Mouse (Mus musculus) liver, embryonic 14.5 days (tissue): Measurements from ENCODE around the gene Clmp. TPM values are rescaled to one million over a fixed set of nuclear protein-coding genes. Genes with fewer than 3 reads are reported as not detected.
"Not testable (repeated sequence)": the region's sequence is repeated elsewhere in the genome, so short reads cannot be mapped to it uniquely, and the experiment has no call there.

ENCODE experiments used
- ATAC-seq: fragments of 200-750 bp; cut with Nextera tagmentation; 2 replicates; pipeline ENCODE4 v1.8.0; 2017; ENCODE audit warnings: moderate number of reproducible peaks, mild to moderate bottlenecking, moderate library complexity; ENCODE audit not compliant: insufficient read depth
- DNase-seq, 3 experiments: peaks; one replicate each; pipeline ENCODE4 v3.0.0-alpha.2; 2012 to 2013; ENCODE audit warnings: low read depth in 3 of 3, low spot score in 3 of 3
- H3K27ac ChIP-seq: fragments of 300-500 bp; sonication (generic); 2 replicates; pipeline ENCODE4 v1.5.1; 2014; ENCODE audit warnings: moderate library complexity, mild to moderate bottlenecking, control low read depth, inconsistent platforms
- H3K27me3 ChIP-seq: fragments of 300-500 bp; sonication (generic); 2 replicates; pipeline ENCODE4 v1.6.1; 2014; ENCODE audit warnings: mild to moderate bottlenecking, low read length, moderate library complexity; ENCODE audit not compliant: control insufficient read depth, insufficient read depth
- H3K36me3 ChIP-seq: fragments of 300-500 bp; sonication (generic); replicated peaks from 2 replicates; pipeline ENCODE4 v1.6.1; 2014; ENCODE audit warnings: low read depth; ENCODE audit not compliant: control insufficient read depth, insufficient read depth
- H3K4me1 ChIP-seq, 2 experiments: fragments of 200-500 bp in 1 of 2; fragments of 300-500 bp in 1 of 2; sonication (generic) in 1 of 2; replicated peaks; 2 replicates each; pipeline ENCODE4 v1.6.1; 2012 to 2014; ENCODE audit warnings: antibody characterized with exemption in 1 of 2, inconsistent platforms in 1 of 2, low read length in 1 of 2; ENCODE audit not compliant: control insufficient read depth in 2 of 2, insufficient read depth in 2 of 2
- H3K4me2 ChIP-seq: fragments of 300-500 bp; sonication (generic); 2 replicates; pipeline ENCODE4 v1.6.1; 2014; ENCODE audit warnings: low read depth, mild to moderate bottlenecking, control low read depth, moderate library complexity
- H3K4me3 ChIP-seq, 2 experiments: fragments of 200-500 bp in 1 of 2; fragments of 300-500 bp in 1 of 2; sonication (generic) in 1 of 2; 2 replicates each; pipeline ENCODE4 v1.5.1; 2012 to 2014; ENCODE audit warnings: low read depth in 2 of 2, low read length in 2 of 2, mild to moderate bottlenecking in 2 of 2, control low read depth in 1 of 2, inconsistent platforms in 1 of 2, moderate library complexity in 1 of 2; ENCODE audit not compliant: insufficient read depth in 1 of 2
- H3K9ac ChIP-seq: fragments of 300-500 bp; sonication (generic); replicated peaks from 2 replicates; pipeline ENCODE4 v1.6.1; 2014; ENCODE audit warnings: mild to moderate bottlenecking, control low read depth, moderate library complexity
- H3K9me3 ChIP-seq: fragments of 300-500 bp; sonication (generic); 2 replicates; pipeline ENCODE4 v1.6.1; 2016; ENCODE audit warnings: low read length, mixed read lengths; ENCODE audit not compliant: control insufficient read depth
- CTCF ChIP-seq: IDR thresholded peaks from 2 replicates; pipeline ENCODE4 v1.5.1; 2016; ENCODE audit warnings: antibody characterized with exemption, low read depth, control low read depth
- EP300 ChIP-seq: IDR thresholded peaks from 2 replicates; pipeline ENCODE4 v1.6.1; 2016; ENCODE audit warnings: antibody characterized with exemption, low read depth
- WGBS: fragments of 180-500 bp; shearing (Covaris S2); extraction: QIAGEN DNeasy Blood & Tissue Kit; methylation state at CpG from one replicate; pipeline ENCODE4 v1.1.7; 2014; ENCODE audit not compliant: insufficient replicate concordance; 5-methylcytosine and 5-hydroxymethylcytosine counted together
- polyA plus RNA-seq, 2 experiments: library from polyadenylated mRNA; depleted of rRNA in 1 of 2; stranded (reverse) in 1 of 2; unstranded in 1 of 2; fragments of >200 nt; fragmentation: Nextera tagmentation in 1 of 2; extraction: Ambion mirVana in 1 of 2; gene quantifications; 2 replicates each; pipeline versions ENCODE4 v1.2.1 to v1.2.3; 2012 to 2014

Clmp gene
- polyA plus RNA-seq, 2 experiments = 0.55 to 0.59 TPM

DNA sequence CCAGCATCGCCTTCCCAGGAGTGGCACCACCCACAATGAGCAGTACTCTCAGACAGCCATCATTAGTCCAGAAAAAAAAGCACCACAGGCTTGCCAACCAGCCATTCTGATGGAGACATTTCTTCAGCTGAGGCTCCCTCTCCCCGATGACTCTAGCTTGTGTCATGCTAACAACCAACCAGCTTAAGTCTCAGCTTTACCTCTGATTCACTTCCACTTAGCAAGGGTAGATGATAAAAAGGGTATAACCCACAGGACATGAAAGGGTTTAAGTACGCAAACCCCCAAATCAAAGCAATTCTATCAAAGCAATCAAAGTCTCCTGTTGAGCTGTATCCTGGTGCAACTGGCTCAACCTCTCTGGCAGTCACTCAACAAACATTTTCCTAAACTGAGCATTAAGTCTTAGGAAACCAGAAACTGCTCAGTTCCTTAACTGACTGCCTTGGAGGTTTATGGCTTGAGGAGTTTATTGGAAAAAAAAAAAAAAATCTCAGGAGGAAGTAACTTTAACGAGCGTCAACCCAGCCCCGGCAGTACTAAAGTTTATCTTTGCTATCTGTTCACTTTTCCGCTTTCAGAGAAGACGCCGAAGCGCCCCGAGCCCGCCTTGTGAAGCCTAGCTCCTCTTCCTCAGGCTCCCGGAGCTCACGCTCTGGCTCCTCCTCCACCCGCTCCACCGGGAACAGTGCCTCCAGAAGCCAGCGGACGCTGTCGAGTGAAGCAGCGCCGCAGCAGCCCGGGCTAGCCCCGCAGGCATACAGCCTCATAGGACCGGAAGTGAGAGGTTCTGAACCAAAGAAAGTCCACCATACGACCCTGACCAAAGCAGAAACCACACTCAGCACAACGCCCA is 96.2 kb downstream of the Clmp start:
- 0 out of 4 replicates have a peak overlapping the region, but pooled peaks of 1 of the 2 experiments have one; percentile 22 for H3K4me3 ChIP-seq
- H3K27ac ChIP-seq = no peak overlapping the region
- DNase-seq = no peak
- ATAC-seq = no peak
- H3K9ac ChIP-seq = no peak overlapping the region
- no peaks in the 10 kb centered on the region; the same call in 1 of the 2 replicates for H3K27me3 ChIP-seq
- H3K9me3 ChIP-seq = no peaks in the 10 kb centered on the region
- peak overlapping the region; percentile 48 for H3K4me2 ChIP-seq
- H3K36me3 ChIP-seq = no peaks in the 10 kb centered on the region
- peaks cover 3 to 12% of the 10 kb centered on the region in 2 experiments; a peak in 2 of 4 replicates for H3K4me1 ChIP-seq
- TF ChIP-seq EP300 (no peak), CTCF (no peak)
- WGBS = 9% methylated on average over 26 of the region's 26 CpGs

- Histone ChIP-seq H3K27me3 (no peaks in the 10 kb centered on the region; the same call in 1 of the 2 replicates), H3K4me3 (no peak overlapping the region), H3K9ac (no peak overlapping the region), H3K4me1 (peaks cover 3 to 12% of the 10 kb centered on the region in 2 experiments; a peak in 2 of 4 replicates), H3K27ac (no peak overlapping the region), H3K4me2 (peak overlapping the region; percentile 26), H3K36me3 (no peaks in the 10 kb centered on the region), H3K9me3 (no peaks in the 10 kb centered on the region)
- WGBS = 11% methylated on average over 13 of the region's 13 CpGs
- no peak for ATAC-seq
- TF ChIP-seq EP300 (no peak), CTCF (no peak)
- no peak for DNase-seq
These were observed 98.0 kb downstream of the Clmp start for GRCm38 (mm10) chr9:40783641-40784373.

- TF ChIP-seq EP300 = no peak
- TF ChIP-seq CTCF = no peak
- Histone ChIP-seq H3K9ac (no peak overlapping the region), H3K27me3 (no peaks in the 10 kb centered on the region; the same call in 1 of the 2 replicates), H3K4me3 (no peak overlapping the region), H3K9me3 (no peaks in the 10 kb centered on the region), H3K4me1 (peaks cover 3 to 12% of the 10 kb centered on the region in 2 experiments; a peak in 2 of 4 replicates), H3K27ac (no peak overlapping the region), H3K36me3 (no peaks in the 10 kb centered on the region), H3K4me2 (peak overlapping the region; percentile 26)
- 14% methylated on average over 9 of the region's 9 CpGs for WGBS
- no peak for DNase-seq
- no peak for ATAC-seq
These were observed 98.7 kb downstream of the Clmp start for GRCm38 (mm10) chr9:40784374-40784967.

DNA sequence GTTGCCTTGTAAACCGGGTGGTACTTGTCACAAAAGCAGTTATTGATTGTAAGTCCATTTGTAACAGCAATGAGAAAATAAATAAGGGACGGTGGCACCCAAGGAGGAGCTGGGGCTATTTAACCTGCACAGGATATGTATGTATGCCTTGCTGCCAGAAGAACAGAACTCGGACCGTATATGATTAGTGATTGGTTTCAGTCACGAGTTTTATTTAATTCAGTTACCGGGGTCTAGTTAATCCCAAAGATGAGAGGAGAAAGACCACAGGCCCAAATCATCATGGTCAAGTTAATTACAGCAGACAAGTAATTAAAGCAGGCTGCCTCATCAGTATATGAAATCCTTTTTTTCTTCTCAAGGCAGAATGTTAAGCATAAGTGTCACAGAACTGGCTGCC is 99.7 kb downstream of the Clmp start:
- DNase-seq (no peak), ATAC-seq (no peak)
- no peaks in the 10 kb centered on the region; the same call in 1 of the 2 replicates for H3K27me3 ChIP-seq
- H3K4me3 ChIP-seq = no peak overlapping the region
- H3K9me3 ChIP-seq = no peaks in the 10 kb centered on the region
- 63% methylated on average over 6 of the region's 6 CpGs for WGBS
- TF ChIP-seq CTCF = no peak
- no peak for TF ChIP-seq EP300
- H3K27ac ChIP-seq = no peak overlapping the region
- no peaks in the 10 kb centered on the region for H3K36me3 ChIP-seq
- no peak overlapping the region for H3K4me2 ChIP-seq
- H3K9ac ChIP-seq = no peak overlapping the region
- peaks cover 3 to 12% of the 10 kb centered on the region in 2 experiments; a peak in 2 of 4 replicates for H3K4me1 ChIP-seq

GRCm38 (mm10) chr9:40786820-40787219 is 101.1 kb downstream of the Clmp start:
- WGBS = 67% methylated on average over 6 of the region's 6 CpGs
- H3K4me3 ChIP-seq, H3K27me3 ChIP-seq, ATAC-seq, H3K9me3 ChIP-seq, H3K4me2 ChIP-seq, H3K27ac ChIP-seq, H3K36me3 ChIP-seq, H3K9ac ChIP-seq, DNase-seq: not testable (repeated sequence)
- H3K4me1 ChIP-seq = peaks cover 3 to 12% of the 10 kb centered on the region in 2 experiments; a peak in 2 of 4 replicates
